14 mouse cellular contexts compared by ENCODE assay signal in genomic region chr8:111580306-111580705, GRCm38 (mm10).
"Had no signal": no experiment of that assay in that cellular context is flagged by ENCODE, and none has a peak within 500 bp of the region (broad histone marks: within the 10 kb centered on the region; RNA-seq: fewer than 3 reads in every experiment).

No protein-coding gene starts in this region.

- H3K9me3 ChIP-seq: kidney, embryonic 15.5 days; neural tube, embryonic 13.5 days had no signal

- H3K4me2 ChIP-seq: kidney, embryonic 15.5 days; limb, embryonic 13.5 days; neural tube, embryonic 13.5 days had no signal

- DNase-seq: kidney, adult 11 months; left cerebral cortex, postnatal 4 days; lung, adult 18-20 months; retina, postnatal 1 day; right cerebral cortex, postnatal 4 days; spleen, adult 18-20 months; thymus, adult 18-20 months; thymus, postnatal 25 days had no signal

- ATAC-seq: midbrain, embryonic 16.5 days had no signal

- H3K27me3 ChIP-seq: kidney, embryonic 15.5 days; limb, embryonic 13.5 days; neural tube, embryonic 13.5 days had no signal

- H3K4me3 ChIP-seq: kidney, embryonic 15.5 days; limb, embryonic 13.5 days; midbrain, embryonic 10.5 days; neural tube, embryonic 13.5 days had no signal

- H3K27ac ChIP-seq: kidney, embryonic 15.5 days; limb, embryonic 13.5 days; liver, embryonic 14.5 days; midbrain, embryonic 10.5 days; neural tube, embryonic 13.5 days had no signal

- H3K9ac ChIP-seq: kidney, embryonic 15.5 days; limb, embryonic 13.5 days; liver, embryonic 14.5 days; neural tube, embryonic 13.5 days had no signal
